Mouse (Mus musculus) heart, postnatal 0 days (tissue): ENCODE results near the gene Prkra.

Source experiments
- CTCF ChIP-seq: IDR thresholded peaks from 2 replicates; pipeline ENCODE4 v1.5.1; 2016; ENCODE audit warnings: antibody characterized with exemption, control low read depth, low read depth
- EP300 ChIP-seq: IDR thresholded peaks from 2 replicates; pipeline ENCODE4 v1.6.1; 2016; ENCODE audit warnings: antibody characterized with exemption, low read depth

GRCm38 (mm10) chr2:76590221-76590620 is 57.6 kb downstream of the Prkra start:
- TF ChIP-seq CTCF (no peak), EP300 (no peak)
